Mouse (Mus musculus): Measurements from ENCODE around the gene 1700007K13Rik. TPM values are rescaled to one million over a fixed set of nuclear protein-coding genes. Genes with fewer than 3 reads are reported as not detected.

1700007K13Rik gene
- total RNA-seq, 1 experiment from 2014 or later, result not detected

- ATAC-seq (ENCODE audit: extremely low read depth, insufficient number of reproducible peaks, low FRiP score, poor library complexity, severe bottlenecking), result no peak
Measured at GRCm38 (mm10) chr2:28427226-28427625, 38.9 kb downstream of the 1700007K13Rik start.

- 0 out of 2 replicates have a peak, but pooled peaks have one; percentile 47 for ATAC-seq (ENCODE audit: extremely low read depth, insufficient number of reproducible peaks, low FRiP score, poor library complexity, severe bottlenecking)
Measured at GRCm38 (mm10) chr2:28423167-28423566, 43.0 kb downstream of the 1700007K13Rik start.

- no peak for ATAC-seq (ENCODE audit: extremely low read depth, insufficient number of reproducible peaks, low FRiP score, poor library complexity, severe bottlenecking)
Measured at GRCm38 (mm10) chr2:28419898-28420297, 46.2 kb downstream of the 1700007K13Rik start.

- ATAC-seq (ENCODE audit: extremely low read depth, insufficient number of reproducible peaks, low FRiP score, poor library complexity, severe bottlenecking), result peak; percentile 27; the same call in 1 of the 2 replicates
Measured at GRCm38 (mm10) chr2:28418034-28418433, 48.1 kb downstream of the 1700007K13Rik start.

- no peak for ATAC-seq (ENCODE audit: extremely low read depth, insufficient number of reproducible peaks, low FRiP score, poor library complexity, severe bottlenecking)
Measured at GRCm38 (mm10) chr2:28416511-28416910, 49.6 kb downstream of the 1700007K13Rik start.

GRCm38 (mm10) chr2:28415387-28416024, 50.6 kb downstream of the 1700007K13Rik start:
- no peak for ATAC-seq (ENCODE audit: extremely low read depth, insufficient number of reproducible peaks, low FRiP score, poor library complexity, severe bottlenecking)

- no peak for ATAC-seq (ENCODE audit: extremely low read depth, insufficient number of reproducible peaks, low FRiP score, poor library complexity, severe bottlenecking)
Measured at GRCm38 (mm10) chr2:28414757-28415137, 51.4 kb downstream of the 1700007K13Rik start.

- no peak for ATAC-seq (ENCODE audit: extremely low read depth, insufficient number of reproducible peaks, low FRiP score, poor library complexity, severe bottlenecking)
Measured at GRCm38 (mm10) chr2:28414116-28414756, 51.9 kb downstream of the 1700007K13Rik start.

GRCm38 (mm10) chr2:28412936-28413335, 53.2 kb downstream of the 1700007K13Rik start:
- ATAC-seq (ENCODE audit: extremely low read depth, insufficient number of reproducible peaks, low FRiP score, poor library complexity, severe bottlenecking), result no peak

Other genes with a start within 250 kb of the 1700007K13Rik start
- gene Ppp1r26, start 19.5 kb downstream of the 1700007K13Rik start, total RNA-seq (2017), result not detected in 2 replicates
- 6.8 and 10.7 TPM in 2 replicates for gene Mrps2, start 1.7 kb upstream of the 1700007K13Rik start, total RNA-seq (2017)
- gene Gbgt1, start 30.6 kb upstream of the 1700007K13Rik start, total RNA-seq (2017), result not detected in 2 replicates
- not detected in 2 replicates for gene Gm10134, start 39.8 kb upstream of the 1700007K13Rik start, total RNA-seq (2017)
- gene Ralgds, start 46.8 kb upstream of the 1700007K13Rik start, total RNA-seq (2017), result 38.8 and 45.3 TPM in 2 replicates
- gene Cel, start 97.1 kb upstream of the 1700007K13Rik start, total RNA-seq (2017), result not detected in 2 replicates
- gene Gtf3c5, start 117.4 kb upstream of the 1700007K13Rik start, total RNA-seq (2017), result 9.5 and 10.4 TPM in 2 replicates
- gene Gfi1b, start 155.7 kb upstream of the 1700007K13Rik start, total RNA-seq (2017), result 0.35 and 0.98 TPM in 2 replicates
- 32.5 and 32.9 TPM in 2 replicates for gene Tsc1, start 174.9 kb upstream of the 1700007K13Rik start, total RNA-seq (2017)
- 0.98 TPM in 1 of 2 replicates, not detected in the other for gene Spaca9, start 233.4 kb upstream of the 1700007K13Rik start, total RNA-seq (2017)
- 1.4 TPM in 1 of 2 replicates, not detected in the other for gene Ak8, start 233.8 kb upstream of the 1700007K13Rik start, total RNA-seq (2017)

Data from neutrophil, adult 5-6 weeks (primary cell).